Mouse (Mus musculus) C2C12 (cell line): ENCODE data around the gene Mto1.

Source experiments
- CEBPB ChIP-seq: IDR thresholded peaks from one replicate; pipeline ENCODE4 v1.6.1; 2011; ENCODE audit warnings: low read depth, mild to moderate bottlenecking, control low read depth, moderate library complexity
- CTCF ChIP-seq: IDR thresholded peaks from one replicate; pipeline ENCODE4 v1.5.1; 2011; ENCODE audit not compliant: control insufficient read depth, insufficient read depth, insufficient read length
- FOSL1 ChIP-seq: IDR thresholded peaks from one replicate; pipeline ENCODE4 v1.8.0; 2011; ENCODE audit warnings: mild to moderate bottlenecking, low read length; ENCODE audit not compliant: poor library complexity, insufficient read depth, severe bottlenecking
- MAX ChIP-seq: IDR thresholded peaks from one replicate; pipeline ENCODE4 v1.6.1; 2011; ENCODE audit warnings: mild to moderate bottlenecking, control low read depth
- MYOD1 ChIP-seq: IDR thresholded peaks from one replicate; pipeline ENCODE4 v1.6.1; 2011; ENCODE audit warnings: low read depth; ENCODE audit not compliant: control insufficient read depth, insufficient read length
- MYOG ChIP-seq: IDR thresholded peaks from one replicate; pipeline ENCODE4 v1.6.1; 2011; ENCODE audit not compliant: control insufficient read depth, insufficient read length; ENCODE audit errors: extremely low read depth
- USF1 ChIP-seq: IDR thresholded peaks from one replicate; pipeline ENCODE4 v1.6.1; 2011; ENCODE audit warnings: low read depth, mild to moderate bottlenecking, control low read depth, moderate library complexity

DNA sequence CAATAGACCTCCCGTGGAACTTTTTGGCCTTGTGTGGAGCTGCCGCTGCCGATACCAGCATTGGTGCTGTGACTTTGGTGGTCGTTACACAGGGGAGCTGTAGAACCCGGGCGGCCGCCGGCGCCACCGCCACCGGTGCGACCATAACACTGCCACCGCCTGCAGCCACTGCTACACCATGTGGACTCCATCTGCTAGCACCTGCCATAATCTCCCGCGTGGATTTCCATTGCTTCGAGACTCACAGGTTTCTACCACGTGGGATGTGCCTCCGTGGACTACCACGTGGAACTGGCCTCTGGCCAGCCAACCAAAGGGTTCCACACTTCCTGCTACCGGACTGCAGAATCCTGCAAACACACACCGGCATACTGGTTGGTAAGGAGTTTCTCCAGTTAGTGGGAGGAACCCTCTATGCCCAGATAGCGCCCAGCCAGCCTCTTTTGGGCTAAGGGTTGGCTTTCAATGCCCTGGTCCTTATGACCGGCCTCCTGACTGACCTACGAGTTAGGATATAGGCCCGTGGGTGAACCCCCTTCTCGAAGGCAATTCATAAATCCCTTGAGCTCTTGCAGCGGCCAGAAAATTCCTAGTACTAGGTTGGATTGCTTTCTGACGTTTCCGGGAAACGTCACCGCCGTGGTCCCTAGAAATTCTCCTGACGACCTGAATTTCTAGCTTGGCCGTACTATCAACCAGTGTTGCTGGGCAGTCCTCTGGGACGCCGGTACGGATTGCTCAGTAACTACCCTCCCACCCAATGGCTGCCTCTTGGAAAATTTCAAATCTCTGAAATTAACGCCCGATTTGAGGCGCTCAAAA lies 73.0 kb downstream of the Mto1 start:
- no peak for TF ChIP-seq CTCF
- TF ChIP-seq MYOG: no peak
- TF ChIP-seq MYOD1: no peak
- TF ChIP-seq MAX: peak; percentile 96
- TF ChIP-seq USF1: no peak
- TF ChIP-seq CEBPB: no peak
- TF ChIP-seq FOSL1: no peak
